Mouse (Mus musculus) CD4-positive, CD25-positive, alpha-beta regulatory T cell, adult 4 months (primary cell): Measurements from ENCODE around the gene Tnpo3. TPM values are rescaled to one million over a fixed set of nuclear protein-coding genes. Genes with fewer than 3 reads are reported as not detected.

Source experiments
- ATAC-seq: one replicate; pipeline ENCODE4 v1.8.0; 2017
- polyA plus RNA-seq, 2 experiments: library from polyadenylated mRNA; unstranded; fragments of 100-300 nt; shearing (Covaris generic); gene quantifications; one replicate each; pipeline ENCODE4 v1.2.1; 2017

Gene Tnpo3
- polyA plus RNA-seq, 2 experiments from 2014 or later, result 67.5 to 110 TPM

- no peak for ATAC-seq
These were observed 82.1 kb downstream of the Tnpo3 start for GRCm38 (mm10) chr6:29527361-29528164.

GRCm38 (mm10) chr6:29526281-29527251 is 83.1 kb downstream of the Tnpo3 start, which contains the start of gene Irf5:
Gene Irf5, plus strand, starts transcription at chr6:29526625.
- peak; percentile 42 for ATAC-seq

DNA sequence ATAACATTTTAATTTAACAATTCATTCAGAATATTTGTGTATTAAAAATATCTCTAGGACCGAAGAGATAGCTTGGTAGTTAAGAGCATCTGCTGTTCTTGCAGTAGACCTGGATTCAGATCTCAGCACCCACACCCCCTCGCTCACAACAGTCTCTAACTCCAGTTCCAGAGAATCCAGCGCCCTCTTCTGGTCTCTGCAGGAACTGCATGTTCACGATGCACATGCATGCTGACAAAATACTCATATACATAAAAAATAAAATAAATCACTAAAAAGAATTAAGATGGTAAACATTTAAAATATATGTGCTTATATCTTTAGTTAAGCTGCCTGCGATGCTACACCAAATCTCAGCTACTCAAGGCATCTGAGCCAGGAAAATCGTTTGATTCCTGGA is 84.4 kb downstream of the Tnpo3 start:
- ATAC-seq, result no peak

- ATAC-seq, result no peak
These were observed 85.6 kb downstream of the Tnpo3 start for GRCm38 (mm10) chr6:29524034-29524489.

GRCm38 (mm10) chr6:29523301-29524033 is 86.2 kb downstream of the Tnpo3 start:
- ATAC-seq, result no peak

DNA sequence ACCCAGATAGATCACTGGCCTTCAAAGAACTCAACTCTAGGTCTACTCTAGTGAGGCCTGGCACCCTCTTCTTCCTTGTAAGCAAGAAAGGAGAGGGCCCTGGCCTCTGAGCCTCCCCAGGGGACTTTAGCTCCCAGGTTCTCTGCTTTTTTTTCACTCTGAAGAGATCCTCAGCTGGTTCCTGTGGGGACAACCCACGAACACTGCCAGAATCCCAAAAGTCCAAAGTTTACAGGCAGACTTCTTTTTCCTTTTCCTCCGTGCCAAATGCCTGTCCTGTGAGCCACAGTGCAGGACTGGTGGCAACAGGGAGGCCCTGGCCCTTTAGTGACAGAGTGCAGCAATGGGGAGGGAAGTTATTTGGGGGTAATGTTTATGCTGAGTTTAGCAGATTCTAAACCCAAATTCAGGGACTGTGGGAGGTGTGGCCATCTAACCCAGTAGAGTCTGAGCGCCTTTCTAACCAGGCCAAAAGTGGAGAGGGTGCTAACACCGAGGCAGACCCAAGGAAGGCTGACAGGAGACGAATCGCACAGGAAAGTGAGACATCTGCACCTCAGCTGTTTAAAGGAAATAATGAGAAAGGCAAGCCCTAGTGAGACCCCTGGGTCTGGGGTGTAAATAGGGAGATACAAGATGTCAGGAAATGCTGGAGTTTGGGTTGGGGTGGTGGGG is 86.9 kb downstream of the Tnpo3 start:
- ATAC-seq, result no peak

- peak; percentile 59 for ATAC-seq
These were observed 92.5 kb downstream of the Tnpo3 start for GRCm38 (mm10) chr6:29517139-29517538.

- peak; percentile 91 for ATAC-seq
These were observed 96.4 kb downstream of the Tnpo3 start for GRCm38 (mm10) chr6:29513284-29513683.

DNA sequence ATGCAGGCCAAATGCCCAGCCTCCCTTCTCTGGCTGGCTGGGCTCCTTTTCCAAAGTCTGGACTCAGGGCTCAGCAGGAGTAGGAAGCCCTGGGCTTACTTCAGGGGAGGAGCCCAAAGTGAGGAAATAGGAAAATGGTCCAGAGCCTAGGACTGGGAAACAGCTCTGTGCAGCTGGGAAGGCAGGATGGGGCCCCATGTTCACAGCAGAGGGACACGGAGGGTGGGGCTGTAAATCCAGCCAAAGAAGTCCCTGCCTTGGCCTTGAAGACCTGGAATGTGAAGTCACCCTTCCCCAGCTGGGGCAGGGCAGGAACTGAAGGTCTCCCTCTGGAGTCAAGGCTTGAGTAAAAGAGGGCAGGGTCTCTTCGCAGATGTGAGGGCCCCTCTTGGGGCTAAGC is 100.6 kb downstream of the Tnpo3 start:
- ATAC-seq, result no peak

DNA sequence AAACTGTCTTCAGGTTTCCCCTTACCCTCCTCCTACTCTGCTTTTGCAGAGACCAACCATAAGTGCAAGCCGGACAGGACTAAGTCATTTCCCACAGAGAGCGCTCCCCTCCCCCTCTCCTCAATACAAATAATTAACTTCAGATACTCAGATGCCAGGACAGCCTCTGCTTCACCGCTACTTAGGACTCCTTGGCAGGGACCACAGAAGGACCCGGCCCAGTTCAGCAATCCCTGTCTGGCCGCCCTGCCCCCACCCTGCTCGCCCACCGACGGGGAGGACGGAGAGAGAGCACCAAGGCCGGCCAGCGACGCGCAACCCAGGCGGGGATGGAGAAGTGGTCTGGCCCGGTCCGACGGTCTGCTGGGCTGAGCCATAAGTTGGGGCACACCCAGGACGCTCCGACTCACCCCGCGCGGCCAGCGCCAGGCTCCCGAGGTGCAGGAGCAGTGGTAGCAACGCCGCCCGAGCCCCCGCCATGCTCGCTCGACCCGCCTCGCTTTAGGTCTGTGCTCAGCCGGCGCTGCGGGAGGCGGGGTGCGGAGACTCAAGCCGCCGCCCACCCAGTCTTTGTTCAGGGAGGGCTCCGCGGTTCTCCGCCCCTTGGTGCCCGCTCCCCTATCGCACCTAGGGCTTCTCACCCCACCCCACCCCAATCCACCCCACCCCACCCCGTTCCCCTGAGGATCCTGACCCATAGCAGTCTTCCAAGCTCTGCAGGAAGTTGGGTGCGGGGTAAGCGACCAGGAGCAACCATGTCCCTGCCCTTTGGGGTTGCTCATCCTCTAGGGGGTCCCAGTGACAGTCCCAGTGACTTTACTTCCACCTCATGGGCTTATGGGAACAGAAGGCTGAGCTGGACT is 102.0 kb downstream of the Tnpo3 start, which contains the start of gene Kcp:
Gene Kcp, minus strand, starts transcription at position 506 of the 863 bp plus-strand sequence.
- no peak for ATAC-seq

- no peak for ATAC-seq
These were observed 102.9 kb downstream of the Tnpo3 start for GRCm38 (mm10) chr6:29506834-29507233.

- ATAC-seq, result no peak
These were observed 104.2 kb downstream of the Tnpo3 start for GRCm38 (mm10) chr6:29505493-29505892.

- no peak for ATAC-seq
These were observed 108.1 kb downstream of the Tnpo3 start for GRCm38 (mm10) chr6:29501599-29501998.

DNA sequence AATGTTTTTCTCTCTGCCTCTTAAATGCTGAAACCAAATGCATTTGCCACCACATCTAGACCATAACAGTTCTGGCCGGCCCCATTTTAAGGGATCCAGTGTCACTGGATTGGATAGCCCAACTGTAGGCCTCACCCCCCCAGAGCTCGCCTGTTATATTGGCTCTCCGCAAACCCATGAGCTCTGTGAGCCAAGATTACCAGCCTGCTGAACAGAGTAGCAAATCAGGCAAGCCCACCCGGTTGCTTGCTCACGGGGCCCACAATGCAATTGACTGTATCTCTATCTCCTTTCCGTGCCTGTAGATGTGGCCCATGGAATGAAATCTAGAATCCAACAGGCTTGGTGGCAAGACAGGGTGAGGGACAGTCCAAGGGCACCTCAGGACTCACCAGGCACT is 108.9 kb downstream of the Tnpo3 start:
- no peak for ATAC-seq

DNA sequence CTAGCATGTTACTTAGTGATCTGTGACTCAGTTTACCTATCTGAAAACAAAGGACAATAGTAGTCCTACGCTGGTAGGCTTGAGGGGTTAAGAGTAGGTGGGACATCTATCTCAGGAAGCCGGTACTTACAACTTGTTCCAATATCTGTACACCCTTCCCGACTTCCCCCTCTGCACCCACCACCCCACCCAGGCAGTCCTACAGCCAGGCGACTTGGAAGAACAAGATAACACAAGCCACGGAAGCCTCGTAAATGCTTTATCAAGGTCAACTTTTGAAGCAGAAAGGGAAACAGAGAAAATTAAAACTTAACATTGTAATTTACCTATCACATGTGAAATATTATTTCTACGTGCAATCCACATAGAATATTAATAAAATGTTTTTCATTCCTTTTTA is 109.5 kb downstream of the Tnpo3 start:
- ATAC-seq, result no peak

DNA sequence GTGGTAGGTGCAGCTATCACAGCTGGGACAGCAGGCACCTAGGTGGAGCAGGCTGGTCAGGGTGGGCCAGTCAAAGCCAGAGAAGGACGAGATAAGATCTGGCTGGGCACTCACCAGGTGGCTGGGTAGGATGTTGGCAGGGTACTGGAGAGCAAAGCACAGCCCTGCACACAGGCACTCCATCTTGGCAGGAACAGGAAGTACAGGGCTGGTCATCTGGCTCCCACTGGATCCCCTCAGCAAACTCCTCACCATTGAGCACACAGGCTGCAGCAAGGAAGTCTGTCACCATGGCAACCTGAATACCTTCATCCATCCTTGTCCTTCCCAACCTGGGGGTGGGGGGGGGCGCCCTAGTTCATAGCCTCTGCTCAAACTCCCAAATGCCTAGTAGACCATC is 111.9 kb downstream of the Tnpo3 start:
- no peak for ATAC-seq

DNA sequence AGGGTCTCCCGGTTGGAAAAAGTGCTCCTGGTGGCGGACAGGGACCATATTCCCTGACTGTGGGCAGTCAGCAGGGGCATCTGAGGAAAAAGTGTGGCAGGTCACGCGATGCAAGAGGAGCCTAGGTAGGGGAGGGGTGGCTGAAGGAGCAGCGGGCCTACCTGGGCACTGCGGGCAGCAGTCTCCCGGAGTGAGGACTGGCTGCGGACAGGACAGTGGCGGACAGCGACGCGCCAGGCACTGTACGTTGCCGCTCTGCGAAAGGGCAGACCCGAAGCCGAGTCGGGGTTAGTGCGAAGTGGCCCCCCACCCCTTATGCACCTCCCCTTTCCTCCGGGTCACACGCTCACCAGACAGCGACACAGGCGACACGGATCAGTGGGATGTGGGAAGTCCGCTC is 113.4 kb downstream of the Tnpo3 start:
- no peak for ATAC-seq

DNA sequence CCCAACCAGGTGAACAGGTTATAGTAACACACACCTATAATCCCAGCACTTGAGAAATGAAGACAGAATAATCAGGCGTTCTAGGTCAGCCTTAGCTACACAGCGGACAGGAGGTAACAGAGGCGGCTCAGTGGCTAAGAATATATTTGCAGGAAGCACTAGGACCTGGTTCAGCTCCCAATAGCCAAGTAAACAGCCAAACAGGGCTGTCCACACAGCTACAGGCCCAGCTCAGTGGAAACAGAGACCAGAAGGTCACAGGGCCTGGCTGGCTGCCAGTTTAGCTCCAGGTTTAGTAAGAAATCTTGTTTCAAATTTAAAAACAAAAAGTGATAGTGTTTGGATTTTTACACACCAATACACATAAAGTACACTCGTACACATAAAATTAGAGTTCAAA is 115.6 kb downstream of the Tnpo3 start:
- no peak for ATAC-seq
